Mouse (Mus musculus) forebrain, embryonic 13.5 days (tissue): ENCODE measurements around the gene Ugdh. TPM values are rescaled to one million over a fixed set of nuclear protein-coding genes. Genes with fewer than 3 reads are reported as not detected.

Experiments used
- ATAC-seq: fragments of 200-750 bp; cut with Nextera tagmentation; 2 replicates; pipeline ENCODE4 v1.8.0; 2017
- H3K27ac ChIP-seq: fragments of 300-500 bp; sonication (generic); 2 replicates; pipeline ENCODE4 v1.5.1; 2015; ENCODE audit warnings: inconsistent platforms, mild to moderate bottlenecking, moderate library complexity
- H3K27me3 ChIP-seq: fragments of 300-500 bp; sonication (generic); 2 replicates; pipeline ENCODE4 v1.6.1; 2015; ENCODE audit warnings: mild to moderate bottlenecking, inconsistent platforms
- H3K36me3 ChIP-seq: fragments of 300-500 bp; sonication (generic); 2 replicates; pipeline ENCODE4 v1.6.1; 2015; ENCODE audit warnings: mild to moderate bottlenecking, inconsistent platforms; ENCODE audit not compliant: poor library complexity, severe bottlenecking
- H3K4me1 ChIP-seq: fragments of 300-500 bp; sonication (generic); 2 replicates; pipeline ENCODE4 v1.6.1; 2015; ENCODE audit warnings: inconsistent platforms
- H3K4me2 ChIP-seq: fragments of 300-500 bp; sonication (generic); 2 replicates; pipeline ENCODE4 v1.6.1; 2015; ENCODE audit warnings: inconsistent platforms, mild to moderate bottlenecking, moderate library complexity
- H3K4me3 ChIP-seq: fragments of 300-500 bp; sonication (generic); 2 replicates; pipeline ENCODE4 v1.5.1; 2015; ENCODE audit warnings: mild to moderate bottlenecking, inconsistent platforms
- H3K9ac ChIP-seq: fragments of 300-500 bp; sonication (generic); 2 replicates; pipeline ENCODE4 v1.6.1; 2015; ENCODE audit warnings: mild to moderate bottlenecking, inconsistent platforms
- H3K9me3 ChIP-seq: fragments of 300-500 bp; sonication (generic); replicated peaks from 2 replicates; pipeline ENCODE4 v1.6.1; 2016; ENCODE audit warnings: inconsistent platforms
- WGBS: fragments of 180-500 bp; shearing (Covaris S2); methylation state at CpG from one replicate; pipeline ENCODE4 v1.1.7; 2015; 5-methylcytosine and 5-hydroxymethylcytosine counted together
- polyA plus RNA-seq: library from polyadenylated mRNA; unstranded; fragments of >200 nt; fragmentation: Nextera tagmentation; extraction: Ambion mirVana; gene quantifications from 2 replicates; pipeline ENCODE4 v1.2.1, GENCODE M21; 2015

Ugdh gene
- polyA plus RNA-seq, 1 experiment from 2014 or later, result 60.3 TPM

- H3K4me2 ChIP-seq, result no peak overlapping the region
- H3K9ac ChIP-seq, result no peak overlapping the region
- 71% methylated on average over 7 of the region's 7 CpGs for WGBS
Observed at GRCm38 (mm10) chr5:65457086-65457827, 21.5 kb upstream of the Ugdh start.

GRCm38 (mm10) chr5:65454771-65455170 lies 19.0 kb upstream of the Ugdh start:
- H3K36me3 ChIP-seq, result peaks cover 14% of the 10 kb centered on the region
- no peaks in the 10 kb centered on the region for H3K4me1 ChIP-seq
- no peaks in the 10 kb centered on the region for H3K9me3 ChIP-seq
- no peaks in the 10 kb centered on the region for H3K27me3 ChIP-seq
- H3K9ac ChIP-seq, result no peak overlapping the region
- H3K27ac ChIP-seq, result no peak overlapping the region
- no peak for ATAC-seq
- 76% methylated on average over 5 of the region's 5 CpGs for WGBS
- no peak overlapping the region for H3K4me3 ChIP-seq
- H3K4me2 ChIP-seq, result no peak overlapping the region

More at GRCm38 (mm10) chr5:65457086-65457827, 21.5 kb upstream of the Ugdh start:
- ATAC-seq, result no peak
- Histone ChIP-seq H3K9me3 (no peaks in the 10 kb centered on the region), H3K36me3 (peaks cover 15% of the 10 kb centered on the region; the same call in 1 of the 2 replicates), H3K4me1 (no peaks in the 10 kb centered on the region), H3K27me3 (no peaks in the 10 kb centered on the region), H3K4me3 (no peak overlapping the region), H3K27ac (no peak overlapping the region)

- peaks cover 25% of the 10 kb centered on the region for H3K36me3 ChIP-seq
- no peaks in the 10 kb centered on the region for H3K9me3 ChIP-seq
- 80% methylated on average over 4 of the region's 4 CpGs for WGBS
- no peak overlapping the region for H3K9ac ChIP-seq
- H3K4me2 ChIP-seq, result no peak overlapping the region
- no peaks in the 10 kb centered on the region for H3K4me1 ChIP-seq
- H3K27me3 ChIP-seq, result no peaks in the 10 kb centered on the region
- ATAC-seq, result no peak
- no peak overlapping the region for H3K4me3 ChIP-seq
- H3K27ac ChIP-seq, result no peak overlapping the region
Observed at GRCm38 (mm10) chr5:65448941-65449340, 13.2 kb upstream of the Ugdh start.

- no peaks in the 10 kb centered on the region for H3K9me3 ChIP-seq
- no peak overlapping the region for H3K9ac ChIP-seq
- no peak overlapping the region for H3K4me3 ChIP-seq
- H3K36me3 ChIP-seq, result peaks cover 24% of the 10 kb centered on the region
- H3K27me3 ChIP-seq, result no peaks in the 10 kb centered on the region
- WGBS, result 81% methylated on average over 2 of the region's 2 CpGs
- no peak overlapping the region for H3K27ac ChIP-seq
- no peak overlapping the region for H3K4me2 ChIP-seq
- no peaks in the 10 kb centered on the region for H3K4me1 ChIP-seq
- no peak for ATAC-seq
Observed at GRCm38 (mm10) chr5:65447826-65448225, 12.1 kb upstream of the Ugdh start.

- Histone ChIP-seq H3K27ac (no peak overlapping the region), H3K4me2 (no peak overlapping the region), H3K9ac (no peak overlapping the region), H3K4me3 (no peak overlapping the region), H3K27me3 (no peaks in the 10 kb centered on the region), H3K36me3 (peaks cover 17% of the 10 kb centered on the region), H3K9me3 (no peaks in the 10 kb centered on the region), H3K4me1 (no peaks in the 10 kb centered on the region)
- ATAC-seq, result no peak
- 82% methylated on average over 2 of the region's 2 CpGs for WGBS
Observed at GRCm38 (mm10) chr5:65446756-65447155, 11.0 kb upstream of the Ugdh start.

DNA sequence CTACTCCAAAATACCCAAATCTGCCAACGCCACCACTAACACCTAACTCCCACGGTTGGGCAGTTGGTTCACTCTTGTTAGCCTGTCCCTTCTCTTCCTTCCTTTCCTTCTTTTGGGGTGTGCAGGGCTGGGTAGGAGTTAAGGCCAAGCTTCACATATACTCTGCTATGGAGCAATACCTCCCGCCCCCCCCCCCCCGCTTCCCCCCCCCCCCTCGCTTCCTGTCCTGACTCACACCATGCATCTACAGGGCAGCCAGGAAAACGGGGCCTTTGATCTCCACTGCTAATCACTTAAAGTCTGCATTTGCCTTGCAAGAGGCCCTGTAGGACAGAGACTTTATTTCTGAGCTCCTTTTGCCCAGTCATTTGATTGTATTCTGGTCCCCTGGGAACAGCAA lies 9.2 kb upstream of the Ugdh start:
- Histone ChIP-seq H3K9me3 (no peaks in the 10 kb centered on the region), H3K4me2 (no peak overlapping the region), H3K27ac (no peak overlapping the region), H3K9ac (no peak overlapping the region), H3K4me3 (no peak overlapping the region), H3K27me3 (no peaks in the 10 kb centered on the region), H3K4me1 (no peaks in the 10 kb centered on the region), H3K36me3 (peaks cover 13% of the 10 kb centered on the region)
- WGBS, result 93% methylated on average over 2 of the region's 6 CpGs
- no peak for ATAC-seq

DNA sequence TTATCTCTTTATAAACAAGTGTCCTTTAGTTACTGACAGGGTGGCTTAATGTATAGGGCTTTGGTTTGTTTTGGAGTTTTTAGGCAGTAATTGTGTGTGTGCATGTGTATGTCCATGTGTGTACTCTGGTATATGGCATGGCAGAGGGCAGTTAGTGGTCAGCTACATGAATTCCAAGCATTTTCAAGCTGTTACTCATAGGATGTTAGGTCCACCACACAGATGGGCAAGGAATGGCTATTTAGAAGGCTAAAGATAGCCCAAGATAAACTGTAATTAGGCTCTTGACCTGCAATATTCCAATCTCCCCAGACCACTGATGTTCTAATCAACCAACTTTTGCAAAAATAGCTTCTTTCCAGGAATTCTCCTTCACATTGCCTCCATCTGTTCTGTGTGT lies 2.3 kb upstream of the Ugdh start:
- Histone ChIP-seq H3K27ac (no peak overlapping the region), H3K9me3 (no peaks in the 10 kb centered on the region), H3K36me3 (no peaks in the 10 kb centered on the region), H3K27me3 (no peaks in the 10 kb centered on the region), H3K4me3 (no peak overlapping the region), H3K4me1 (peaks cover 12% of the 10 kb centered on the region), H3K9ac (no peak overlapping the region), H3K4me2 (no peak overlapping the region)
- no peak for ATAC-seq

DNA sequence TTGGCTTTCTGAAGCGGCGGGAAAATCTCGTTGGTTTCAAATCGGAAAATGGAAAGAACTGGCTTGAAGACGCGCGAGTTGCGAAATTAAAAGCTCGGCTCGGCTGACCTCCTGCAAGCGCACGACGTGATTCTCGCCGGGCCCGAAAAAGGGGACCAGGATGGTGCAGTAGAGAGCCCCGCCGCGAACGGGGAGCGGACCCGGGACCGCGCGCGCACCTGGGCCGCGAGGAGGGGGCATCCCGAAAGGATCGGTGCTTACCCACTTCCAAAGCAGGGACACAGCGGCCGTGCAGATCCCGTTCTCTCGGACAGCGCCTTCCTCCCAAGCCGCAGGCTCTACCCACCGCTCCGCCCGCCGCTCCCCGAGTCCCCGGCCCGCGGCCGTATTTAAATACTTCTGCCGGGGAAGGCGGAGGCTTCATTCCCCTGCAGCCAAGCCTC lies 365 bp downstream of the Ugdh start:
- WGBS, result under 1% methylated on average over 47 of the region's 47 CpGs
- Histone ChIP-seq H3K27me3 (no peaks in the 10 kb centered on the region), H3K9me3 (no peaks in the 10 kb centered on the region), H3K36me3 (no peaks in the 10 kb centered on the region), H3K27ac (peak overlapping the region; percentile 65), H3K9ac (peak overlapping the region; percentile 90), H3K4me2 (peak overlapping the region; percentile 86), H3K4me3 (peak overlapping the region; percentile 83), H3K4me1 (peaks cover 12% of the 10 kb centered on the region)
- no peak; the same call in none of the 2 replicates for ATAC-seq

- peaks cover 12% of the 10 kb centered on the region for H3K4me1 ChIP-seq
- H3K4me2 ChIP-seq, result peak overlapping the region; percentile 86
- ATAC-seq, result 0 out of 2 replicates have a peak, but pooled peaks have one; percentile 9
- peak overlapping the region; percentile 65 for H3K27ac ChIP-seq
- 4% methylated on average over 15 of the region's 15 CpGs for WGBS
- H3K9me3 ChIP-seq, result no peaks in the 10 kb centered on the region
- H3K36me3 ChIP-seq, result no peaks in the 10 kb centered on the region
- H3K9ac ChIP-seq, result peak overlapping the region; percentile 90
- peak overlapping the region; percentile 83 for H3K4me3 ChIP-seq
- H3K27me3 ChIP-seq, result no peaks in the 10 kb centered on the region
Observed at GRCm38 (mm10) chr5:65434471-65435362, 1.0 kb downstream of the Ugdh start.

GRCm38 (mm10) chr5:65429441-65429840 lies 6.3 kb downstream of the Ugdh start:
- Histone ChIP-seq H3K27ac (no peak overlapping the region), H3K9me3 (no peaks in the 10 kb centered on the region), H3K4me1 (peaks cover 7% of the 10 kb centered on the region), H3K36me3 (peaks cover 20% of the 10 kb centered on the region), H3K9ac (no peak overlapping the region), H3K4me3 (no peak overlapping the region), H3K4me2 (no peak overlapping the region), H3K27me3 (no peaks in the 10 kb centered on the region)
- 94% methylated on average over 5 of the region's 5 CpGs for WGBS
- ATAC-seq, result no peak

- ATAC-seq, result no peak
- no peak overlapping the region for H3K27ac ChIP-seq
- H3K4me2 ChIP-seq, result no peak overlapping the region
- peaks cover 30% of the 10 kb centered on the region for H3K36me3 ChIP-seq
- no peaks in the 10 kb centered on the region for H3K9me3 ChIP-seq
- H3K27me3 ChIP-seq, result no peaks in the 10 kb centered on the region
- WGBS, result 33% methylated on average over 4 of the region's 4 CpGs
- no peak overlapping the region for H3K4me3 ChIP-seq
- no peak overlapping the region for H3K9ac ChIP-seq
- H3K4me1 ChIP-seq, result no peaks in the 10 kb centered on the region
Observed at GRCm38 (mm10) chr5:65428321-65428720, 7.4 kb downstream of the Ugdh start.

- H3K4me3 ChIP-seq, result no peak overlapping the region
- ATAC-seq, result no peak
- no peak overlapping the region for H3K4me2 ChIP-seq
- H3K27ac ChIP-seq, result no peak overlapping the region
- H3K4me1 ChIP-seq, result no peaks in the 10 kb centered on the region
- H3K9ac ChIP-seq, result no peak overlapping the region
- H3K27me3 ChIP-seq, result no peaks in the 10 kb centered on the region
- H3K36me3 ChIP-seq, result peaks cover 59% of the 10 kb centered on the region
- 92% methylated on average over 5 of the region's 5 CpGs for WGBS
- H3K9me3 ChIP-seq, result no peaks in the 10 kb centered on the region
Observed at GRCm38 (mm10) chr5:65425251-65425650, 10.5 kb downstream of the Ugdh start.
